In the genomic region with DNA sequence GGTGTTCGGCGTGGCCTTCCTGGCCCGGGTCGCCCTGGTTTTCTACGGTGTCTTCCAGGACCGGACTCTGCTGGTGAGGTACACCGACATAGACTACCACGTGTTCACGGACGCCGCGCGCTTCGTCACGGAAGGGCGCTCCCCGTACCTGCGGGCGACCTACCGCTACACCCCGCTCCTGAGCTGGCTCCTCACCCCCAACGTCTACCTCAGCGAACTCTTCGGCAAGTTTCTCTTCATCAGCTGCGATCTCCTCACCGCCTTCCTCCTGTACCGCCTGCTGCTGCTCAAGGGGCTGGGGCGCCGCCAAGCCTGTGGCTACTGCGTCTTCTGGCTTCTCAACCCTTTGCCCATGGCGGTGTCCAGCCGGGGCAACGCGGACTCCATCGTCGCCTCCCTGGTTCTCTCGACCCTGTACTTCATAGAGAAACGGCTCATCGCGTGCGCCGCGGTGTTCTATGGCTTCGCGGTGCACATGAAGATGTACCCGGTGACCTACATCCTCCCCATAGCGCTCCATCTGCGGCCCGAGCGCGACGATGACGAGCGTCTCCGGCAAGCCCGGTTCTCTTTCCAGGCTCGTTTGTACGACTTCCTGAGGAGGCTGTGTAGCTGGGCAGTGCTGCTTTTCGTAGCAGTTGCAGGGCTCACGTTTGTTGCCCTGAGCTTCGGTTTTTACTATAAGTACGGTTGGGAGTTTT, we compare ENCODE assay signal across 8 mouse cellular contexts. TPM values are rescaled to one million over a fixed set of nuclear protein-coding genes. Genes with fewer than 3 reads are reported as not detected.
A peak's percentile ranks its signal among the peaks of the same experiment; 100 is the strongest.
DNase-seq lines count a peak whose midpoint lies in the region; ATAC-seq and TF ChIP-seq lines count a peak whose summit lies in the region.

No protein-coding gene starts in this region.

- peak; percentile 49 for ATAC-seq in heart, embryonic 16.5 days (replicated peaks; ENCODE audit: extremely low read depth, insufficient read depth, low FRiP score)
- ATAC-seq in limb, embryonic 14.5 days (ENCODE audit: low FRiP score, low read depth), result peak; percentile 41
- ATAC-seq in monocyte, adult 5-6 weeks (replicated peaks; ENCODE audit: insufficient number of reproducible peaks, low FRiP score, low TSS enrichment, poor library complexity, severe bottlenecking), result peak; percentile 24; the same call in 1 of the 2 replicates

- peak overlapping the region; percentile 90 for H3K9ac ChIP-seq in heart, embryonic 16.5 days (ENCODE audit: low read length)
- peak overlapping the region; percentile 77 for H3K9ac ChIP-seq in limb, embryonic 14.5 days (ENCODE audit: low read depth, low read length, severe bottlenecking)

- no peak for TF ChIP-seq POLR2A in limb, embryonic 14.5 days (IDR thresholded peaks at IDR 0.05; ENCODE audit: borderline replicate concordance, extremely low read depth, insufficient read depth, insufficient read length)

- H3K4me3 ChIP-seq in heart, embryonic 16.5 days (ENCODE audit: low read length), result peak overlapping the region; percentile 96
- H3K4me3 ChIP-seq in limb, embryonic 14.5 days (replicated peaks; ENCODE audit: low read length), result peak overlapping the region; percentile 98

- H3K27ac ChIP-seq in heart, embryonic 16.5 days (ENCODE audit: low read length), result peak overlapping the region; percentile 71
- H3K27ac ChIP-seq in limb, embryonic 14.5 days (replicated peaks; ENCODE audit: low read depth, low read length), result peak overlapping the region; percentile 61

- H3K27me3 ChIP-seq in heart, embryonic 16.5 days (ENCODE audit: control insufficient read depth, insufficient read depth, low read length), result no peaks in the 10 kb centered on the region
- no peaks in the 10 kb centered on the region for H3K27me3 ChIP-seq in limb, embryonic 14.5 days (ENCODE audit: control insufficient read depth, insufficient read depth, low read length)

- H3K9me3 ChIP-seq in heart, embryonic 16.5 days (replicated peaks; ENCODE audit: control insufficient read depth, low read length), result no peaks in the 10 kb centered on the region
- H3K9me3 ChIP-seq in limb, embryonic 14.5 days (ENCODE audit: control insufficient read depth, low read length), result no peaks in the 10 kb centered on the region

- peak; percentile 56 for DNase-seq in adrenal gland, postnatal 10 days
- DNase-seq in adrenal gland, postnatal 14 days, result no peak
- peak; percentile 40 for DNase-seq in 416B (ENCODE audit: low read depth)
- DNase-seq in embryo, embryonic 10.5 days (ENCODE audit: low spot score), result peak; percentile 30
- DNase-seq in limb, embryonic 14.5 days (ENCODE audit: low spot score), result no peak
- no peak for DNase-seq in layer of hippocampus, postnatal 25 days (ENCODE audit: extremely low spot score in 1 of 2, low spot score in 1 of 2)

- peaks cover 12% of the 10 kb centered on the region for H3K4me1 ChIP-seq in heart, embryonic 16.5 days (ENCODE audit: control insufficient read depth, insufficient read depth, low read length)
- H3K4me1 ChIP-seq in limb, embryonic 14.5 days (ENCODE audit: control insufficient read depth, insufficient read depth, low read length), result peaks cover 12% of the 10 kb centered on the region

- 0 out of 2 replicates have a peak, but pooled peaks cover 6% of the 10 kb centered on the region for H3K36me3 ChIP-seq in heart, embryonic 16.5 days (ENCODE audit: control insufficient read depth, insufficient read depth)
- H3K36me3 ChIP-seq in limb, embryonic 14.5 days (ENCODE audit: control insufficient read depth, insufficient read depth, low read length), result peaks cover 16% of the 10 kb centered on the region

- WGBS in heart, embryonic 16.5 days, result 2% methylated on average over 62 of the region's 62 CpGs
- 3% methylated on average over 61 of the region's 62 CpGs for whole genome bisulfite sequencing in limb, embryonic 14.5 days

- H3K4me2 ChIP-seq in heart, embryonic 16.5 days (ENCODE audit: low read depth, low read length), result peak overlapping the region; percentile 97
- peak overlapping the region; percentile 97 for H3K4me2 ChIP-seq in limb, embryonic 14.5 days (replicated peaks; ENCODE audit: low read depth, low read length, severe bottlenecking)

RNA-seq across cellular contexts. Expression of gene Pigm, which starts 0.6 kb away (rescaled TPM):
- 10 to 100 TPM; 13.6 to 13.8 TPM for total RNA-seq in adrenal gland, postnatal 10 days (2021)
- 12.3 and 14.5 TPM in 2 replicates for total RNA-seq in adrenal gland, postnatal 14 days (2021)
- 3.5 and 3.7 TPM in 2 replicates for polyA plus RNA-seq in heart, embryonic 16.5 days (2015; fragmentation: Nextera tagmentation; extraction: Ambion mirVana)
- 9.6 and 11.8 TPM in 2 replicates for polyA plus RNA-seq in limb, embryonic 14.5 days (2012; rRNA removed)
- polyA plus RNA-seq in limb, embryonic 14.5 days (2014; fragmentation: Nextera tagmentation; extraction: Ambion mirVana), result 6.7 and 7.6 TPM in 2 replicates
- 17.5 to 26.9 TPM (median 23.7 TPM) in 3 replicates for total RNA-seq in monocyte, adult 5-6 weeks (2017)
- 1 to 10 TPM; 8.6 to 8.9 TPM for total RNA-seq in layer of hippocampus, postnatal 25 days (2021)

RNA-seq across cellular contexts. Expression of gene Kcnj10, which starts 35.9 kb away (rescaled TPM):
- 1 to 10 TPM in 1 of 2 experiments, under 1 TPM in 1; 0.90 to 1.3 TPM for total RNA-seq in adrenal gland, postnatal 10 days (2021)
- 0.70 and 0.79 TPM in 2 replicates for total RNA-seq in adrenal gland, postnatal 14 days (2021)
- polyA plus RNA-seq in heart, embryonic 16.5 days (2015; fragmentation: Nextera tagmentation; extraction: Ambion mirVana), result 0.04 and 0.05 TPM in 2 replicates
- polyA plus RNA-seq in limb, embryonic 14.5 days (2012; rRNA removed), result 0.14 and 0.18 TPM in 2 replicates
- polyA plus RNA-seq in limb, embryonic 14.5 days (2014; fragmentation: Nextera tagmentation; extraction: Ambion mirVana), result 0.03 and 0.12 TPM in 2 replicates
- not detected in 3 replicates for total RNA-seq in monocyte, adult 5-6 weeks (2017)
- 10 to 100 TPM; 84.0 to 88.1 TPM for total RNA-seq in layer of hippocampus, postnatal 25 days (2021)

RNA-seq across cellular contexts. Expression of gene Kcnj9, which starts 47.8 kb away (rescaled TPM):
- under 1 TPM in 1 of 2 experiments, not detected in 1; 0.12 TPM for total RNA-seq in adrenal gland, postnatal 10 days (2021)
- 0.07 and 0.30 TPM in 2 replicates for total RNA-seq in adrenal gland, postnatal 14 days (2021)
- not detected in 2 replicates for polyA plus RNA-seq in heart, embryonic 16.5 days (2015; fragmentation: Nextera tagmentation; extraction: Ambion mirVana)
- polyA plus RNA-seq in limb, embryonic 14.5 days (2012; rRNA removed), result 0.01 and 0.08 TPM in 2 replicates
- polyA plus RNA-seq in limb, embryonic 14.5 days (2014; fragmentation: Nextera tagmentation; extraction: Ambion mirVana), result not detected in 2 replicates
- 0.29 TPM in 1 of 3 replicates, not detected in the others for total RNA-seq in monocyte, adult 5-6 weeks (2017)
- 10 to 100 TPM; 59.0 to 68.9 TPM for total RNA-seq in layer of hippocampus, postnatal 25 days (2021)

Comparison
In these comparisons a context has a peak if more than half of its experiments do, and no peak if none do; other contexts are left out.
1. DNase-seq: peak in adrenal gland, postnatal 10 days (single experiment), 416B (single experiment) and embryo, embryonic 10.5 days (single experiment); none in adrenal gland, postnatal 14 days (single experiment), limb, embryonic 14.5 days (single experiment) and layer of hippocampus, postnatal 25 days (0 of 2).
2. RNA of gene Kcnj10, which starts 35.9 kb away (total RNA-seq): 84.0 to 88.1 TPM in layer of hippocampus, postnatal 25 days; 0.90 to 1.3 TPM in adrenal gland, postnatal 10 days, 0.70 to 0.79 TPM in adrenal gland, postnatal 14 days and not detected in monocyte, adult 5-6 weeks; every median in the first group is over 10 times any median in the second.
3. RNA of gene Kcnj9, which starts 47.8 kb away (total RNA-seq): 59.0 to 68.9 TPM in layer of hippocampus, postnatal 25 days; 0.12 TPM in adrenal gland, postnatal 10 days, 0.07 to 0.30 TPM in adrenal gland, postnatal 14 days and 0.29 TPM in monocyte, adult 5-6 weeks; every median in the first group is over 10 times any median in the second.
4. Peak in every context shown above with its lines, with median percentiles within 50 percentile points of each other: ATAC-seq.